Mouse (Mus musculus) limb, embryonic 10.5 days (tissue): ENCODE measurements around the gene Odf2l. TPM values are rescaled to one million over a fixed set of nuclear protein-coding genes. Genes with fewer than 3 reads are reported as not detected.
A peak's percentile ranks its signal among the peaks of the same experiment; 100 is the strongest.

ENCODE experiments used
- DNase-seq: peaks from one replicate; pipeline ENCODE4 v3.0.0-alpha.2; 2017; ENCODE audit warnings: low spot score
- H3K27ac ChIP-seq: fragments of 300-500 bp; sonication (generic); 2 replicates; pipeline ENCODE4 v1.5.1; 2016; ENCODE audit warnings: mild to moderate bottlenecking
- H3K27me3 ChIP-seq: fragments of 300-500 bp; sonication (generic); 2 replicates; pipeline ENCODE4 v1.6.1; 2016; ENCODE audit warnings: low read depth, mild to moderate bottlenecking; ENCODE audit not compliant: poor library complexity, severe bottlenecking
- H3K36me3 ChIP-seq: fragments of 300-500 bp; sonication (generic); 2 replicates; pipeline ENCODE4 v1.6.1; 2016; ENCODE audit warnings: mild to moderate bottlenecking, moderate library complexity
- H3K4me1 ChIP-seq: fragments of 300-500 bp; sonication (generic); 2 replicates; pipeline ENCODE4 v1.6.1; 2016
- H3K4me3 ChIP-seq: fragments of 300-500 bp; sonication (generic); 2 replicates; pipeline ENCODE4 v1.5.1; 2016; ENCODE audit warnings: mild to moderate bottlenecking, moderate library complexity
- H3K9me3 ChIP-seq: fragments of 300-500 bp; sonication (generic); replicated peaks from 2 replicates; pipeline ENCODE4 v1.6.1; 2016; ENCODE audit warnings: mild to moderate bottlenecking
- WGBS: fragments of 180-500 bp; shearing (Covaris S2); methylation state at CpG from one replicate; pipeline ENCODE4 v1.1.7; 2016; 5-methylcytosine and 5-hydroxymethylcytosine counted together
- polyA plus RNA-seq: library from polyadenylated mRNA; unstranded; fragments of >200 nt; fragmentation: Nextera tagmentation; extraction: Ambion mirVana; gene quantifications from 2 replicates; pipeline ENCODE4 v1.2.1, GENCODE M21; 2016

Gene Odf2l
- polyA plus RNA-seq, 1 experiment from 2014 or later, result 18.1 TPM

GRCm38 (mm10) chr3:145105076-145105772, 13.2 kb upstream of the Odf2l start:
- Histone ChIP-seq H3K4me1 (no peaks in the 10 kb centered on the region), H3K36me3 (no peaks in the 10 kb centered on the region), H3K27ac (no peak overlapping the region), H3K27me3 (no peaks in the 10 kb centered on the region), H3K4me3 (no peak overlapping the region), H3K9me3 (no peaks in the 10 kb centered on the region)
- WGBS, result 84% methylated on average over 5 of the region's 5 CpGs
- no peak for DNase-seq

GRCm38 (mm10) chr3:145105773-145106504, 12.4 kb upstream of the Odf2l start:
- no peaks in the 10 kb centered on the region for H3K9me3 ChIP-seq
- H3K27ac ChIP-seq, result no peak overlapping the region
- DNase-seq, result no peak
- no peaks in the 10 kb centered on the region for H3K27me3 ChIP-seq
- H3K4me3 ChIP-seq, result no peak overlapping the region
- WGBS, result 77% methylated on average over 5 of the region's 5 CpGs
- H3K4me1 ChIP-seq, result no peaks in the 10 kb centered on the region
- H3K36me3 ChIP-seq, result no peaks in the 10 kb centered on the region

- Histone ChIP-seq H3K27me3 (no peaks in the 10 kb centered on the region), H3K4me3 (no peak overlapping the region), H3K27ac (no peak overlapping the region), H3K36me3 (no peaks in the 10 kb centered on the region), H3K9me3 (no peaks in the 10 kb centered on the region), H3K4me1 (peaks cover 14% of the 10 kb centered on the region; the same call in 1 of the 2 replicates)
- DNase-seq, result no peak
- WGBS, result 96% methylated on average over 2 of the region's 2 CpGs
Observed at GRCm38 (mm10) chr3:145115169-145115568, 3.2 kb upstream of the Odf2l start.

- 88% methylated on average over 10 of the region's 10 CpGs for WGBS
- DNase-seq, result no peak
- H3K4me1 ChIP-seq, result peaks cover 14% of the 10 kb centered on the region; the same call in 1 of the 2 replicates
- H3K27ac ChIP-seq, result peak overlapping the region; percentile 99
- peak overlapping the region; percentile 87 for H3K4me3 ChIP-seq
- H3K9me3 ChIP-seq, result no peaks in the 10 kb centered on the region
- H3K27me3 ChIP-seq, result no peaks in the 10 kb centered on the region
- H3K36me3 ChIP-seq, result no peaks in the 10 kb centered on the region
Observed at GRCm38 (mm10) chr3:145117637-145118036, 751 bp upstream of the Odf2l start.

GRCm38 (mm10) chr3:145119002-145119358, 592 bp downstream of the Odf2l start:
- H3K36me3 ChIP-seq, result no peaks in the 10 kb centered on the region
- 6% methylated on average over 14 of the region's 14 CpGs for WGBS
- peaks cover 14% of the 10 kb centered on the region; the same call in 1 of the 2 replicates for H3K4me1 ChIP-seq
- DNase-seq, result no peak
- no peaks in the 10 kb centered on the region for H3K9me3 ChIP-seq
- peak overlapping the region; percentile 99 for H3K27ac ChIP-seq
- peak overlapping the region; percentile 87 for H3K4me3 ChIP-seq
- no peaks in the 10 kb centered on the region for H3K27me3 ChIP-seq

- no peaks in the 10 kb centered on the region for H3K9me3 ChIP-seq
- peaks cover 14% of the 10 kb centered on the region; the same call in 1 of the 2 replicates for H3K4me1 ChIP-seq
- H3K4me3 ChIP-seq, result peak overlapping the region; percentile 87
- DNase-seq, result no peak
- peak overlapping the region; percentile 99; the same call in 1 of the 2 replicates for H3K27ac ChIP-seq
- peaks cover 4% of the 10 kb centered on the region; the same call in 1 of the 2 replicates for H3K36me3 ChIP-seq
- no peaks in the 10 kb centered on the region for H3K27me3 ChIP-seq
- 79% methylated on average over 7 of the region's 7 CpGs for WGBS
Observed at GRCm38 (mm10) chr3:145119425-145119824, 1.0 kb downstream of the Odf2l start.

- WGBS, result 96% methylated on average over 2 of the region's 2 CpGs
- Histone ChIP-seq H3K4me1 (no peaks in the 10 kb centered on the region), H3K4me3 (no peak overlapping the region), H3K27me3 (no peaks in the 10 kb centered on the region), H3K36me3 (peaks cover 26% of the 10 kb centered on the region), H3K27ac (no peak overlapping the region), H3K9me3 (no peaks in the 10 kb centered on the region)
- no peak for DNase-seq
Observed at GRCm38 (mm10) chr3:145126618-145127017, 8.2 kb downstream of the Odf2l start.

- no peak for DNase-seq
- Histone ChIP-seq H3K27ac (no peak overlapping the region), H3K4me1 (no peaks in the 10 kb centered on the region), H3K27me3 (no peaks in the 10 kb centered on the region), H3K4me3 (no peak overlapping the region), H3K36me3 (peaks cover 46% of the 10 kb centered on the region), H3K9me3 (no peaks in the 10 kb centered on the region)
Observed at GRCm38 (mm10) chr3:145129356-145129755, 11.0 kb downstream of the Odf2l start.

- Histone ChIP-seq H3K27ac (no peak overlapping the region), H3K9me3 (no peaks in the 10 kb centered on the region), H3K27me3 (no peaks in the 10 kb centered on the region), H3K36me3 (peaks cover 48% of the 10 kb centered on the region), H3K4me3 (no peak overlapping the region), H3K4me1 (no peaks in the 10 kb centered on the region)
- WGBS, result 39% methylated on average over 3 of the region's 3 CpGs
- no peak for DNase-seq
Observed at GRCm38 (mm10) chr3:145131210-145131868, 13.0 kb downstream of the Odf2l start.

- H3K27ac ChIP-seq, result no peak overlapping the region
- H3K4me1 ChIP-seq, result no peaks in the 10 kb centered on the region
- no peaks in the 10 kb centered on the region for H3K9me3 ChIP-seq
- no peak overlapping the region for H3K4me3 ChIP-seq
- H3K36me3 ChIP-seq, result peaks cover 15% of the 10 kb centered on the region
- 78% methylated on average over 4 of the region's 4 CpGs for WGBS
- DNase-seq, result no peak
- H3K27me3 ChIP-seq, result no peaks in the 10 kb centered on the region
Observed at GRCm38 (mm10) chr3:145140236-145140635, 21.8 kb downstream of the Odf2l start.

- H3K9me3 ChIP-seq, result no peaks in the 10 kb centered on the region
- no peak for DNase-seq
- no peaks in the 10 kb centered on the region for H3K4me1 ChIP-seq
- no peak overlapping the region for H3K4me3 ChIP-seq
- peaks cover 22% of the 10 kb centered on the region for H3K36me3 ChIP-seq
- no peak overlapping the region for H3K27ac ChIP-seq
- no peaks in the 10 kb centered on the region for H3K27me3 ChIP-seq
Observed at GRCm38 (mm10) chr3:145142925-145143324, 24.5 kb downstream of the Odf2l start.

- no peak for DNase-seq
- no peak overlapping the region for H3K27ac ChIP-seq
- WGBS, result 94% methylated on average over 10 of the region's 10 CpGs
Observed at GRCm38 (mm10) chr3:145143856-145144255, 25.5 kb downstream of the Odf2l start.

GRCm38 (mm10) chr3:145146871-145147270, 28.5 kb downstream of the Odf2l start:
- Histone ChIP-seq H3K27me3 (no peaks in the 10 kb centered on the region), H3K27ac (no peak overlapping the region), H3K9me3 (no peaks in the 10 kb centered on the region), H3K36me3 (peaks cover 29% of the 10 kb centered on the region), H3K4me3 (no peak overlapping the region), H3K4me1 (no peaks in the 10 kb centered on the region)
- no peak for DNase-seq
- 93% methylated on average over 9 of the region's 9 CpGs for WGBS

More at GRCm38 (mm10) chr3:145143856-145144255, 25.5 kb downstream of the Odf2l start:
- Histone ChIP-seq H3K9me3 (no peaks in the 10 kb centered on the region), H3K27me3 (no peaks in the 10 kb centered on the region), H3K4me1 (no peaks in the 10 kb centered on the region), H3K36me3 (peaks cover 19% of the 10 kb centered on the region), H3K4me3 (no peak overlapping the region)
